Mouse (Mus musculus) stomach, embryonic 14.5 days (tissue): Measurements from ENCODE around the gene Tigd4. TPM values are rescaled to one million over a fixed set of nuclear protein-coding genes. Genes with fewer than 3 reads are reported as not detected.
A peak's percentile ranks its signal among the peaks of the same experiment; 100 is the strongest.

Source experiments
- ATAC-seq: fragments of 200-750 bp; cut with Nextera tagmentation; 2 replicates; pipeline ENCODE4 v1.8.0; 2017; ENCODE audit warnings: low read depth, moderate TSS enrichment; ENCODE audit not compliant: insufficient number of reproducible peaks, insufficient read depth, low FRiP score
- H3K27ac ChIP-seq: fragments of 300-500 bp; sonication (generic); 2 replicates; pipeline ENCODE4 v1.5.1; 2014; ENCODE audit warnings: mild to moderate bottlenecking, low read length, moderate library complexity, mixed read lengths
- H3K27me3 ChIP-seq: fragments of 300-500 bp; sonication (generic); 2 replicates; pipeline ENCODE4 v1.6.1; 2014; ENCODE audit warnings: low read length, control low read depth, mixed read lengths; ENCODE audit not compliant: control insufficient read depth, insufficient read depth
- H3K36me3 ChIP-seq: fragments of 300-500 bp; sonication (generic); 2 replicates; pipeline ENCODE4 v1.6.1; 2014; ENCODE audit warnings: mild to moderate bottlenecking, control low read depth, low read length, moderate library complexity, mixed read lengths; ENCODE audit not compliant: control insufficient read depth, insufficient read depth
- H3K4me1 ChIP-seq: fragments of 300-500 bp; sonication (generic); 2 replicates; pipeline ENCODE4 v1.6.1; 2014; ENCODE audit warnings: low read length, control low read depth, mixed read lengths; ENCODE audit not compliant: control insufficient read depth, insufficient read depth
- H3K4me2 ChIP-seq: fragments of 300-500 bp; sonication (generic); replicated peaks from 2 replicates; pipeline ENCODE4 v1.6.1; 2014; ENCODE audit warnings: low read depth, low read length, control low read depth
- H3K4me3 ChIP-seq: fragments of 300-500 bp; sonication (generic); 2 replicates; pipeline ENCODE4 v1.5.1; 2014; ENCODE audit warnings: low read depth, low read length, control low read depth
- H3K9ac ChIP-seq: fragments of 300-500 bp; sonication (generic); replicated peaks from 2 replicates; pipeline ENCODE4 v1.6.1; 2014; ENCODE audit warnings: low read depth, mild to moderate bottlenecking, control low read depth, low read length, moderate library complexity, mixed read lengths
- H3K9me3 ChIP-seq: fragments of 300-500 bp; sonication (generic); 2 replicates; pipeline ENCODE4 v1.6.1; 2016; ENCODE audit warnings: low read depth, low read length, control low read depth; ENCODE audit not compliant: control insufficient read depth
- whole genome bisulfite sequencing: fragments of 180-500 bp; shearing (Covaris S2); extraction: QIAGEN DNeasy Blood & Tissue Kit; methylation state at CpG from one replicate; pipeline ENCODE4 v1.1.7; 2014; 5-methylcytosine and 5-hydroxymethylcytosine counted together
- polyA plus RNA-seq: library from polyadenylated mRNA; unstranded; fragments of >200 nt; fragmentation: Nextera tagmentation; extraction: Ambion mirVana; gene quantifications from 2 replicates; pipeline ENCODE4 v1.2.1, GENCODE M21; 2014

Gene Tigd4
- polyA plus RNA-seq, 1 experiment from 2014 or later, result 0.23 TPM

DNA sequence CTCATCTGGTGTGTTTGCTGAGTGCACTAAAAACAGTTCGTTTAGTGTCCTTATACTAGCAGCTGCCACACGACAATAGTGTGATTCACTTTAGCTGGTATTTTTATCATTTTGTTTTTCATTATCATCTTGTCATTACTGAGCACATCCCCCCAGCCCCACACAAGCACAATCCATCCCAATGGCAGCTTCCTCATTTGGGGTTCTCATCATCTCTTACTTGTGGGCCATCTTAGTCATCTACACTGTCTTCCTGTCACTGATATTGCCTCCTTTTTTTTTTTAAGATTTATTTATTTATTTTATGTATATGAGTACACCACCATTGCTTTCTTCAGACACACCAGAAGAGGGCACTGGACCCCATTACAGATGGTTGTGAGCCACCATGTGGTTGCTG, 25.3 kb downstream of the Tigd4 start:
- Histone ChIP-seq H3K27ac (no peak overlapping the region), H3K4me2 (no peak overlapping the region), H3K36me3 (no peaks in the 10 kb centered on the region), H3K4me1 (no peaks in the 10 kb centered on the region), H3K9ac (no peak overlapping the region), H3K4me3 (no peak overlapping the region), H3K9me3 (no peaks in the 10 kb centered on the region), H3K27me3 (no peaks in the 10 kb centered on the region)
- 86% methylated on average over 2 of the region's 2 CpGs for WGBS
- ATAC-seq, result no peak

DNA sequence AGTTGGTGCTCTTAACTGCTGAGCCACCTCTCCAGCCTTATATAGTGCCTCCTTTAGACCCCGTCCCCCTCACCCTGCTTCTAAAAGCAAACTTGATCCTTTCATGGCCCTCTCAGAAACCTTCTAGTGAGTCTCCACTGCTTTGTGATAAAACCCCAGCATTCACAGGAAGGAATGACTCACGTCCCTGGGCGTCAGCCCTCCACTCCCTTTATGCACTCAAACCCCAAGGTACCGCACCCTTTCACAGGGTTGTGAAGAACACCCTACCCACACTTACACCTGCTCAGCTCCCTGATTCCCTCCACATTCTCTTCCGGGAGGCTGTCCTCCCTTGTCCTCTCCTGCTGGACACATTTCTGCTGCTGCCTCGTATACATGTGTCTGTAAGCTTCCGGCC, 25.7 kb downstream of the Tigd4 start:
- 94% methylated on average over 7 of the region's 7 CpGs for WGBS
- H3K27ac ChIP-seq, result no peak overlapping the region
- H3K36me3 ChIP-seq, result no peaks in the 10 kb centered on the region
- no peaks in the 10 kb centered on the region for H3K9me3 ChIP-seq
- H3K9ac ChIP-seq, result no peak overlapping the region
- H3K4me2 ChIP-seq, result no peak overlapping the region
- no peak overlapping the region for H3K4me3 ChIP-seq
- H3K4me1 ChIP-seq, result no peaks in the 10 kb centered on the region
- no peak for ATAC-seq
- H3K27me3 ChIP-seq, result no peaks in the 10 kb centered on the region

DNA sequence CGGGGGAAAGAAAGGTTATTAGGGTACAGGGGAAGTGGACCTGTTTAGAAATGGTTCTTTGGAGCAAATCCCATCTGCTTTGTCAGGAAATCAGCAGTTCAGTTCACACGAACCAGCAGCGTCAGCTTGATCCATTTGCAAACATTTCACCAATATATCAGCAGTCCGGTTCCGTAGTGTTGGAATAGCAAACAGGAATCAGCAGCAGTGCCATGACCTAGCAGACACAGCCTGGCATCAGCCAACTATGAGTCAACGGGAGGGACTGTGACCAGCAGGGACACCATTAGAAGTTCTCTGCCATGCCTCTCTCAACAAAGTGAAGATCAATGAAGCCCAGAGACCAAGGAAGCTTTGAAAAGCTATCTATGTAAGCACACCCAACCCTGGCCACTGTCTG, 26.4 kb downstream of the Tigd4 start:
- 67% methylated on average over 6 of the region's 6 CpGs for WGBS
- Histone ChIP-seq H3K27me3 (no peaks in the 10 kb centered on the region), H3K9me3 (no peaks in the 10 kb centered on the region), H3K4me1 (no peaks in the 10 kb centered on the region), H3K36me3 (no peaks in the 10 kb centered on the region), H3K9ac (no peak overlapping the region), H3K4me2 (no peak overlapping the region), H3K27ac (no peak overlapping the region), H3K4me3 (no peak overlapping the region)
- no peak for ATAC-seq

DNA sequence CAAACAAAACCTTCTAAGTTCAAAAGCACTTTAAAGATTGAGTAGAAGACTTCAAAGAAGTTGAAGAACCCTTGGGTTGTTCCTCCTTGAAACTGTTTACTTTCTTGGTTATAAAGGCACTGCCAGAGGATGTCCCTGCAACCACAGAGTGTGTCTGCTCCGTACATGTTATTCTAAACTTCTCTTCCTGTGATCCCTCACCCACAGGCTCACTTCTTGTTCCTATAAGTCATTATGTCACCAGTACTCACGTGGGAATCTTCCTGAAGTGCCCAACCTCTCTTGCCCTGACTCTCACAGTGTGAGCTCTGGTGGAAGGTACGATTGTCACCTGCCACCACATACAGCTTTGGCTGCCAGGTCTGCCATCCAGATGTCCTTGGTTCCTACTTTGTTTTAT, 28.7 kb downstream of the Tigd4 start:
- no peaks in the 10 kb centered on the region for H3K36me3 ChIP-seq
- no peak overlapping the region for H3K4me3 ChIP-seq
- no peak overlapping the region for H3K9ac ChIP-seq
- ATAC-seq, result no peak
- 47% methylated on average over 3 of the region's 3 CpGs for WGBS
- no peaks in the 10 kb centered on the region for H3K27me3 ChIP-seq
- H3K4me2 ChIP-seq, result no peak overlapping the region
- H3K9me3 ChIP-seq, result no peaks in the 10 kb centered on the region
- H3K27ac ChIP-seq, result no peak overlapping the region
- no peaks in the 10 kb centered on the region for H3K4me1 ChIP-seq

DNA sequence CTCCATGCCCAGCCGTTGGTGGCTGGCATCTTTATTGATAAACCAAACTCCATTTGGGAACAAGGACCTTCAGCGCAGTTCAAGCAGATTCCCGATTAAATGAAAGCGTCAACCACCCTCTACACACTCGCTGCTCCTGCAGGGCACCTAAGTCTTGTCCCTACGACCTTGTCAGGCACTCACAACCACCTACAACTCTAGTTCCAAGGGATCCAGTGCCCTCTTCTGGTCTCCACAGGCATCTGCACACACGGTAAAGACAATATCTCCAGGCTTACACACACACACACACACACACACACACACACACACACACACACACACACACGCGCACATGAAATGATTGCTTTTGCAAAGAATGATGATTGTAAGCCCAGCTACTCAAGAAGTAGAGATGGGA, 38.2 kb downstream of the Tigd4 start:
- no peak overlapping the region for H3K27ac ChIP-seq
- no peaks in the 10 kb centered on the region for H3K36me3 ChIP-seq
- no peak overlapping the region for H3K4me2 ChIP-seq
- H3K9me3 ChIP-seq, result no peaks in the 10 kb centered on the region
- H3K27me3 ChIP-seq, result no peaks in the 10 kb centered on the region
- no peaks in the 10 kb centered on the region for H3K4me1 ChIP-seq
- H3K9ac ChIP-seq, result no peak overlapping the region
- 94% methylated on average over 9 of the region's 9 CpGs for WGBS
- H3K4me3 ChIP-seq, result no peak overlapping the region
- ATAC-seq, result no peak

DNA sequence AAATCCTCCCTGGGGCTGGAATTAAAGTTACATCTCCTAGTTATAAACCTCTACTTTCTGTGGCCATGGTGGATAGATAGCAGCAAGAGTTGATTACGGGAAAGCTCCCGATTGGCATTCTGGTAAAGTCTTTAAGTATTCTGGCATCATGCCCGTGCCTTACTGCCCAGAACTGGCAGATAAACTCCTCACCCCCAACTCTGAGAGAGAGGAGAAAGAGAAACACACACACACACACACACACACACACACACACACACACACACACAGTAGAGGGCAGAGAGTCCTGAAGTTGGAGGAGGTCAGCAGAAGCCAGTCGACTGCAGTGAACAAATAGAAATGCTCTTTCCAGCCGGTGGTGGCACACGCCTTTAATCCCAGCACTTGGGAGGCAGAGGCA, 43.7 kb downstream of the Tigd4 start:
- Histone ChIP-seq H3K4me1 (no peaks in the 10 kb centered on the region; the same call in 1 of the 2 replicates), H3K4me3 (no peak overlapping the region), H3K36me3 (no peaks in the 10 kb centered on the region), H3K9ac (no peak overlapping the region), H3K27me3 (no peaks in the 10 kb centered on the region), H3K4me2 (no peak overlapping the region), H3K27ac (no peak overlapping the region), H3K9me3 (no peaks in the 10 kb centered on the region)
- WGBS, result 81% methylated on average over 6 of the region's 6 CpGs
- no peak for ATAC-seq

DNA sequence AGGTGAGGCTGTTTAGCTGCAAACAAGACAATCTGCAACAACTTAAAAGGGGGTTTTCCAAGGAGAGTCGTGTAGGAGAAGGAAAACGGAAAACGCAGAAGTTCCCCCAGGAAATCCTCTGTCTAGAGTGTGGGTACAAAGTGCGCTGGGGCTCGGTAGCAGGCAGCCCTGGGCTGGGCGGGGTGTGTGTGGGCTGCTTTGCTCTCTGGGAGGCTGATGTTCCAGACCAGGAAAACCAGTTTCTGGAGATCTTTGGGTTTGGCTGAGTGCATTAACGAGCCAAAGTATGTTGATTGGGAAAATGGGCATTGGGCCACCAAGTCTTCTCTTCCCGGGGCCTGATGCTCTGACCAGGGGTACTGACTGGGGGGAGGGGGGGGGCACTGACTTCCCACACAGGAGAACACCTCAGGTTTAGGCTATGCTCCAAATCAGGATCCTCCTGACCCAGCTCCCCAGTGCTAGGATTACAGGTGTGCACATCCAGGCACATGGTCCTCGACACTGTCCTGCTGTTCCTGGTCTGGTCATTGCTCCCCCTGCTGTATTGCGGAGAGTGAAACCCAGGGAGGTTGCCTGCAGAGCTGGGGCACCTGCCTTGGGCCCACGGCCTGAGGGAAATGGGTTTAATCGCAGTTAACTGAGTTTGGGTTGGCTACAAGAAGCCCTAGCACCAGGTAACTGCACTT, 44.7 kb downstream of the Tigd4 start:
- no peaks in the 10 kb centered on the region; the same call in 1 of the 2 replicates for H3K4me1 ChIP-seq
- no peak overlapping the region for H3K4me2 ChIP-seq
- peak; percentile 85 for ATAC-seq
- H3K36me3 ChIP-seq, result no peaks in the 10 kb centered on the region
- no peak overlapping the region for H3K4me3 ChIP-seq
- no peak overlapping the region for H3K9ac ChIP-seq
- H3K27me3 ChIP-seq, result no peaks in the 10 kb centered on the region
- no peaks in the 10 kb centered on the region for H3K9me3 ChIP-seq
- WGBS, result 52% methylated on average over 12 of the region's 12 CpGs
- peak overlapping the region; percentile 68 for H3K27ac ChIP-seq

DNA sequence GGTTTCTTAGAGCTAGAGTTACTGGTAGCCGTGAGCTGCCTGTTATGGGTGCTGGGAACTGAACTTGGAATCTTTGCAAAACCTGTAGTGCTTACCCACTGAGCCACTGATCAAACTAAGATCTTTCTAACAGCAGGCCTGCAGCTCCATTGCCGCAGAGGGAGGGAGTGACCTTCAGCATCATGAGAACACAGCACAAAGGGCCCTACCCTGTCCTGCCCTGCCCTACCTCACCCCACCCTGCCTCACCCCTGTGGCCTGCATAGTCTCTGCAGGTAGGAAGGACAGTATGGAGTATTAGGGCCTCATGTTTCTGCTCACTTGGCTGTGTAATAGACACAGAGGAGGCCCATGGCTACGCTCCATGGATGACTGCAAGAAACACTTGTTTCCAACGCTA, 45.5 kb downstream of the Tigd4 start:
- H3K27me3 ChIP-seq, result no peaks in the 10 kb centered on the region
- H3K9ac ChIP-seq, result no peak overlapping the region
- H3K9me3 ChIP-seq, result no peaks in the 10 kb centered on the region
- H3K36me3 ChIP-seq, result no peaks in the 10 kb centered on the region
- WGBS, result 65% methylated on average over 4 of the region's 4 CpGs
- H3K4me1 ChIP-seq, result no peaks in the 10 kb centered on the region; the same call in 1 of the 2 replicates
- H3K4me3 ChIP-seq, result no peak overlapping the region
- peak; percentile 75 for ATAC-seq
- no peak overlapping the region for H3K4me2 ChIP-seq
- 0 out of 2 replicates have a peak overlapping the region, but pooled peaks have one; percentile 6 for H3K27ac ChIP-seq
